Mouse (Mus musculus) ES-Bruce4 (cell line): ENCODE measurements around the gene Gm10491.

ENCODE experiments used
- CTCF ChIP-seq: IDR thresholded peaks from one replicate; pipeline ENCODE4 v1.8.1; 2011; ENCODE audit warnings: low read depth, low read length
- EP300 ChIP-seq: IDR thresholded peaks from 2 replicates; pipeline ENCODE4 v1.6.1; 2011; ENCODE audit warnings: low read depth, low read length; ENCODE audit not compliant: insufficient read depth
- POLR2A ChIP-seq: IDR thresholded peaks from one replicate; pipeline ENCODE4 v1.8.1; 2011; ENCODE audit warnings: low read length; ENCODE audit not compliant: insufficient read depth

DNA sequence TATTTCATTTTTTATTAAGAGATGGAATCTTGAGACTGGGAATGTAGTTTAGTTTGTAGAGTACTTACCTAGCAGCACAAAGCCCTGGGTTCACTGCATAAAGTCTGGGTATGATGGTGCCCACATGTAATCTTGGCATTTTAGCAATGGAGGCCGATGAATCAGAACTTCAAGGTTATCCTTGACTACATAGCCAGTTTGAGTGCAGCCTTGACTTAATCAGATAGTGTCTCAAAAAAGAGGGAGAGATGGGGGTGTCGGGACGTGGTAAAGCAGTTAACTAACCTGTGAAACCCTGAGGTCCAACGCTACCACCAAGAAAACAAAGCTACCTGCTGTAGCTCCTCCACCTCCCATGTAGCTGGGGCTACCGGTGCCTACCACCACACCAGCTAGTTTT is 3.2 kb downstream of the Gm10491 start:
- TF ChIP-seq CTCF (no peak), POLR2A (no peak), EP300 (no peak)
